Mouse (Mus musculus): Measurements from ENCODE around the gene Vps37d. TPM values are rescaled to one million over a fixed set of nuclear protein-coding genes. Genes with fewer than 3 reads are reported as not detected.

Vps37d gene
- polyA plus RNA-seq, 1 experiment from 2014 or later = 39.5 TPM

- H3K4me3 ChIP-seq = no peak overlapping the region
- H3K4me1 ChIP-seq = peaks cover 14% of the 10 kb centered on the region
- no peaks in the 10 kb centered on the region for H3K36me3 ChIP-seq (replicated peaks)
- no peaks in the 10 kb centered on the region for H3K9me3 ChIP-seq
- ATAC-seq (replicated peaks) = no peak
- 66% methylated on average over 11 of the region's 11 CpGs for WGBS
- H3K27ac ChIP-seq = no peak overlapping the region
- H3K4me2 ChIP-seq = no peak overlapping the region
- no peak overlapping the region for H3K9ac ChIP-seq
- H3K27me3 ChIP-seq (replicated peaks) = peaks cover 44% of the 10 kb centered on the region
Observed at GRCm38 (mm10) chr5:135103999-135104660, 26.1 kb upstream of the Vps37d start.

- Histone ChIP-seq H3K9me3 (no peaks in the 10 kb centered on the region), H3K4me2 (no peak overlapping the region), H3K4me1 (no peaks in the 10 kb centered on the region), H3K9ac (no peak overlapping the region), H3K36me3 (replicated peaks) (no peaks in the 10 kb centered on the region), H3K27me3 (replicated peaks) (peaks cover 17% of the 10 kb centered on the region), H3K27ac (no peak overlapping the region), H3K4me3 (no peak overlapping the region)
- 69% methylated on average over 1 of the region's 1 CpGs for WGBS
- no peak for ATAC-seq (replicated peaks)
Observed at GRCm38 (mm10) chr5:135100981-135101380, 22.9 kb upstream of the Vps37d start.

DNA sequence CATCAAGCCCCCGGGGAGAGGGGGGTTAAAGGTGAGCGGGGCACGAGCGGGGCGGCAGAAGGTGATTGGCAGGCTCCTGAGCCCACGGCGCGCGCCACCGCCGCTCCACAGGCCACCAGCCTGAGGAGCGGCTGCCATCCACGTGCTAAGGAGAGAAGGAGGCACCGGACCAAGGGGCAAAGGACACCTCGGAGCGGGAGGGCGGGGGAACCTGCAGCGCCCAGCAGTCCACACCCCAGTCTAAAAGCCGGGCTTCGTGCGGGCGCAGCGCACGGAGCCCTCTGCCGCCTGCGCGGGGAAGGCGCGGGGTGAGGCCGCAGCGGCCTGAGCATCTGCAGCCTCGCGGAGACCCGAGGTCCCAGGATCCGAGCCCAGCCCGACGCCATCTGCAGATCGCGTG, 11.6 kb upstream of the Vps37d start, which contains the start of gene Mlxipl:
Gene Mlxipl (plus strand): TSS at position 238 of the 400 bp plus-strand sequence.
- H3K9me3 ChIP-seq = no peaks in the 10 kb centered on the region
- H3K27me3 ChIP-seq (replicated peaks) = peaks cover 46% of the 10 kb centered on the region
- ATAC-seq (replicated peaks) = no peak
- no peaks in the 10 kb centered on the region for H3K4me1 ChIP-seq
- no peak within 1 kb of the TSS for H3K27ac ChIP-seq
- no peak within 1 kb of the TSS for H3K4me3 ChIP-seq
- H3K4me2 ChIP-seq = no peak within 1 kb of the TSS
- WGBS = 3% methylated on average over 37 of the region's 39 CpGs
- H3K36me3 ChIP-seq (replicated peaks) = no peaks in the 10 kb centered on the region
- no peak within 1 kb of the TSS for H3K9ac ChIP-seq

GRCm38 (mm10) chr5:135086871-135087270, 8.8 kb upstream of the Vps37d start:
- ATAC-seq (replicated peaks) = no peak
- Histone ChIP-seq H3K9me3 (no peaks in the 10 kb centered on the region), H3K4me2 (no peak overlapping the region), H3K4me1 (no peaks in the 10 kb centered on the region), H3K27ac (no peak overlapping the region), H3K4me3 (no peak overlapping the region), H3K36me3 (replicated peaks) (no peaks in the 10 kb centered on the region), H3K9ac (no peak overlapping the region), H3K27me3 (replicated peaks) (peaks cover 40% of the 10 kb centered on the region)
- 68% methylated on average over 4 of the region's 4 CpGs for WGBS

GRCm38 (mm10) chr5:135080539-135080938, 2.5 kb upstream of the Vps37d start:
- no peaks in the 10 kb centered on the region for H3K9me3 ChIP-seq
- H3K9ac ChIP-seq = no peak overlapping the region
- H3K36me3 ChIP-seq (replicated peaks) = no peaks in the 10 kb centered on the region; the same call in 1 of the 2 replicates
- no peak overlapping the region for H3K4me3 ChIP-seq
- H3K4me1 ChIP-seq = peaks cover 16% of the 10 kb centered on the region
- H3K4me2 ChIP-seq = no peak overlapping the region
- WGBS = 82% methylated on average over 5 of the region's 5 CpGs
- no peak overlapping the region for H3K27ac ChIP-seq
- no peaks in the 10 kb centered on the region for H3K27me3 ChIP-seq (replicated peaks)
- ATAC-seq (replicated peaks) = no peak

DNA sequence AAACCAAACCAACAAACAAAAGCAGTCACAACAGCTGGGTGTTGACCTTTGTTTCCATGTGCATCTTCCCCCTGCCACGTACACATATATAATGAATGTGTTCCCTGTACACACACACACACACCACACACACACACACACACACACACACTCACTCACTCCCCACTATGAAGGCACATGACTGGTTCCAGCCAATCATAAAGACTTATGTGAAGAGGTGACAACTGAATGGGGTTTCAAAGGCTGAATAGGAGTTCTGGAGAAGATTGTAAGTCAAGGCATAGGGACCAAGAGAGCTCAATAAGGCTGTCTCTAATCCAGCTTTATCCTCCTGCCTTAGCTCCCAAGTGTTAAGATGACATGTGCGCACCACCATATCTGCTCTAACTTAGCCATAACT, 1.5 kb upstream of the Vps37d start:
- 90% methylated on average over 2 of the region's 2 CpGs for whole genome bisulfite sequencing
- no peaks in the 10 kb centered on the region for H3K9me3 ChIP-seq
- H3K36me3 ChIP-seq (replicated peaks) = no peaks in the 10 kb centered on the region; the same call in 1 of the 2 replicates
- H3K4me2 ChIP-seq = no peak overlapping the region
- H3K27ac ChIP-seq = no peak overlapping the region
- H3K4me1 ChIP-seq = peaks cover 16% of the 10 kb centered on the region
- no peak for ATAC-seq (replicated peaks)
- H3K27me3 ChIP-seq (replicated peaks) = no peaks in the 10 kb centered on the region
- H3K4me3 ChIP-seq = no peak overlapping the region
- no peak overlapping the region for H3K9ac ChIP-seq

DNA sequence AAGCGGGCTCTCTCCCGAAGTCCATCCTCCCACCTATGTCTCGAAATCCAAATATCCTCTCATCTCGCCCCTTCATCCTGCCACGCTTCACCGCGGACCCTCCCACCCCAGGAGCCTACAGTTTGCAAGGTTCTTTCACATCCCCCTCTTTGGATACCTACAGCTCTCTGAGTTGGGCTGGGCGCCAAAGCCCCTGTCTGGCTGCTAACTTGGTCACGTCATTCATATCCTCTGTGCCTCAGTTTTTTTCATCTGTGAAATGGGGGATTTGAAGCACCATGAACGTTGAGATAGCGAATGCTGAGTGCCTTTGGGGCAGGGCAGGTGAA, 380 bp upstream of the Vps37d start:
- H3K9me3 ChIP-seq = no peaks in the 10 kb centered on the region
- 2% methylated on average over 11 of the region's 11 CpGs for WGBS
- H3K27me3 ChIP-seq (replicated peaks) = no peaks in the 10 kb centered on the region
- no peaks in the 10 kb centered on the region; the same call in 1 of the 2 replicates for H3K36me3 ChIP-seq (replicated peaks)
- peaks cover 22% of the 10 kb centered on the region for H3K4me1 ChIP-seq
- peak overlapping the region; percentile 67 for H3K4me2 ChIP-seq
- peak overlapping the region; percentile 100 for H3K4me3 ChIP-seq
- H3K9ac ChIP-seq = peak overlapping the region; percentile 100
- ATAC-seq (replicated peaks) = peak; percentile 45; the same call in 1 of the 2 replicates
- H3K27ac ChIP-seq = peak overlapping the region; percentile 95

DNA sequence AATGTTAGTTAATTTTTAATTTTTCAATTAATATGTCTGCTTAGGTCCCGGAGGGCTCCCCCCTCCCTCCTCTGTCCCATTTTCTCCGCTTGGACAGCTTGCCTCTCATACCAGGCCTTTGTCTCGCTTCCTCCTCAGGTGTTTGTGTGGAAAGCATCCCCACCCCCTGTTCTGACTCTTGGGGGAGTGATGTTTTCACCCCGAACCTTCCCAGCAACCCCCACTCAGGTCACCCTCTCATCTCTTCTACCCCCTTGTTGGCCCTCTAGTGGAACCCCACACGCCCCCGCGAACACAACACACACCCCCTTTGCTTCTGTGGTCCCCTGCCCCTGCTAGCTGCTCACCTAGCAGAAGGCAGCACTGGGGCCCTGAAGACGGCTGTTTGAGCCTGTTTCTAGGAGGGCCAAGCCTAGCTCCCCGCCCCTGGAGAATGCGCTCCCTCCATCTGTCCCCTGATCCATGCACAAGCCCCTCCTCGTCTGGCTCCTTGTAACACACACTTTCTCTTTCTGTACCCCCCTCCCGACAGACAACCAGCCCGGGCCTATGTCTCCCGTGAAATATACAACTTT, 1.0 kb downstream of the Vps37d start:
- 11% methylated on average over 14 of the region's 14 CpGs for WGBS
- peak; percentile 53 for ATAC-seq (replicated peaks)

DNA sequence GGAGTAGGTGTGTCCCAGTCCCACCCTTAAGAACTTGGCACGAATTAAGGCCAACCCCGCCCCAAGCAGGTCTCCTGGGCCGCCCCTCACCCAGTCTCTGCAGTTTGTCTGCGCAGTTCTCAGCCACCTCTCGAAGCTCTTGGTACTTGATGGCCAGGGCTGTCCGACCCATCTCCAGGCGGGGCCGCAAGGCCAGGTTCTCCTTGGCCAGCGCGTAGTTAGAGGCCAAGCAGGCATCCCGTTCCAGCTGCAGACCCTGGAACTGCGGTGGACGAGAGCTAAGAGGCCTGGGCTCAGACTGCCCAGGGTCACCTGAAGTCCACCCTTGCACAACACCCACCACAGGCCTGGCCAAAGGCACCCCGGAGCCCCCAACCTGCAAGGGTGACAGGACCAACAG, 1.7 kb downstream of the Vps37d start:
- 91% methylated on average over 14 of the region's 14 CpGs for WGBS
- Histone ChIP-seq H3K27me3 (replicated peaks) (no peaks in the 10 kb centered on the region), H3K4me2 (peak overlapping the region; percentile 67), H3K4me3 (peak overlapping the region; percentile 100), H3K36me3 (replicated peaks) (peaks cover 8% of the 10 kb centered on the region; the same call in 1 of the 2 replicates), H3K9me3 (no peaks in the 10 kb centered on the region), H3K27ac (peak overlapping the region; percentile 95; the same call in 1 of the 2 replicates), H3K9ac (peak overlapping the region; percentile 100), H3K4me1 (peaks cover 24% of the 10 kb centered on the region)
- no peak for ATAC-seq (replicated peaks)

More for the DNA sequence above, 1.0 kb downstream of the Vps37d start:
- peaks cover 24% of the 10 kb centered on the region for H3K4me1 ChIP-seq
- peak overlapping the region; percentile 95 for H3K27ac ChIP-seq
- H3K4me3 ChIP-seq = peak overlapping the region; percentile 100
- peaks cover 8% of the 10 kb centered on the region; the same call in 1 of the 2 replicates for H3K36me3 ChIP-seq (replicated peaks)
- peak overlapping the region; percentile 67 for H3K4me2 ChIP-seq
- H3K27me3 ChIP-seq (replicated peaks) = no peaks in the 10 kb centered on the region
- no peaks in the 10 kb centered on the region for H3K9me3 ChIP-seq
- peak overlapping the region; percentile 100 for H3K9ac ChIP-seq

- no peak for ATAC-seq (replicated peaks)
- Histone ChIP-seq H3K4me2 (0 out of 2 replicates have a peak overlapping the region, but pooled peaks have one; percentile 67), H3K27ac (no peak overlapping the region), H3K4me1 (peaks cover 24% of the 10 kb centered on the region), H3K36me3 (replicated peaks) (peaks cover 8% of the 10 kb centered on the region; the same call in 1 of the 2 replicates), H3K9me3 (no peaks in the 10 kb centered on the region), H3K4me3 (no peak overlapping the region), H3K27me3 (replicated peaks) (no peaks in the 10 kb centered on the region), H3K9ac (no peak overlapping the region)
- WGBS = 72% methylated on average over 4 of the region's 4 CpGs
Observed at GRCm38 (mm10) chr5:135075655-135076054, 2.4 kb downstream of the Vps37d start.

- H3K36me3 ChIP-seq (replicated peaks) = peaks cover 8% of the 10 kb centered on the region; the same call in 1 of the 2 replicates
- no peak for ATAC-seq (replicated peaks)
- no peak overlapping the region for H3K9ac ChIP-seq
- no peaks in the 10 kb centered on the region for H3K9me3 ChIP-seq
- 29% methylated on average over 24 of the region's 26 CpGs for WGBS
- H3K4me2 ChIP-seq = no peak overlapping the region
- H3K4me3 ChIP-seq = no peak overlapping the region
- no peaks in the 10 kb centered on the region for H3K27me3 ChIP-seq (replicated peaks)
- H3K4me1 ChIP-seq = peaks cover 22% of the 10 kb centered on the region
- no peak overlapping the region for H3K27ac ChIP-seq
Observed at GRCm38 (mm10) chr5:135073349-135074150, 4.5 kb downstream of the Vps37d start.

GRCm38 (mm10) chr5:135072720-135073119, 5.3 kb downstream of the Vps37d start:
- Histone ChIP-seq H3K9me3 (no peaks in the 10 kb centered on the region), H3K27ac (no peak overlapping the region), H3K4me1 (peaks cover 20% of the 10 kb centered on the region), H3K4me3 (no peak overlapping the region), H3K9ac (no peak overlapping the region), H3K4me2 (no peak overlapping the region), H3K36me3 (replicated peaks) (peaks cover 8% of the 10 kb centered on the region; the same call in 1 of the 2 replicates), H3K27me3 (replicated peaks) (no peaks in the 10 kb centered on the region)
- 73% methylated on average over 6 of the region's 6 CpGs for WGBS
- ATAC-seq (replicated peaks) = no peak
